Mouse (Mus musculus): ENCODE measurements around the gene Gm7970.
"Not testable (repeated sequence)": the region's sequence is repeated elsewhere in the genome, so short reads cannot be mapped to it uniquely, and the experiment has no call there.

DNA sequence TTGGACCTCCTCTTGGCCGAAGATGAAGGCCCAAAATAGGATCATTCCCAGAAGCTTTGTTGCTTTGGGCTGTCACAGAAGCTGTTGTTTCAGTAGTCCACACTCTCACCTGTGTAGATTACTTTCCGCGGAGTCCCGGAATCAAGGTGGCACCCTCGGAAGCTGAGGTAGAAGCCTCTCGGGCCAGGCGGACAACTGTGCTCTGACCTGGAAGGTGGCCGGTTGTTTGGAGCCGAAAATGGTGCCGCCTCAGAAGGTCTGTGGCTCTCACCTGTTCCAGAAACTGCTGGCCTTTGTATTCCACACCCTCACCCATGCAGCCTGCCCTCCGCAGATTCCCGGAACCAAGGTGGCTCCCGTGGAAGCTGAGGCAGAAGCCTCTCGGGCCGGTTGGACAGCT, 45.6 kb upstream of the Gm7970 start:
- TF ChIP-seq CTCF (IDR thresholded peaks at IDR 0.05); POLR2A (IDR thresholded peaks at IDR 0.05; ENCODE audit: insufficient read depth, low read depth, low read length): not testable (repeated sequence)
